11 mouse cellular contexts compared by ENCODE assay signal in genomic region chr14:55392390-55392789, GRCm38 (mm10).
DNase-seq lines count a peak whose midpoint lies in the region; ATAC-seq and TF ChIP-seq lines count a peak whose summit lies in the region.
"Had no signal": no experiment of that assay in that cellular context is flagged by ENCODE, and none has a peak within 500 bp of the region (broad histone marks: within the 10 kb centered on the region; RNA-seq: fewer than 3 reads in every experiment).

No protein-coding gene starts in this region.

- WGBS in kidney, postnatal 0 days: 67% methylated on average over 6 of the region's 6 CpGs
- WGBS in liver, embryonic 15.5 days (ENCODE audit: insufficient replicate concordance): 17% methylated on average over 6 of the region's 6 CpGs

- H3K4me1 ChIP-seq in kidney, postnatal 0 days (replicated peaks; ENCODE audit: insufficient read depth, low read length): no peaks in the 10 kb centered on the region
- H3K4me1 ChIP-seq in liver, embryonic 15.5 days (replicated peaks): 0 out of 2 replicates have a peak, but pooled peaks cover 6% of the 10 kb centered on the region
- H3K4me1 ChIP-seq: forebrain, embryonic 15.5 days; hindbrain, embryonic 15.5 days had no signal

- no peak overlapping the region for H3K27ac ChIP-seq in kidney, postnatal 0 days
- no peak overlapping the region for H3K27ac ChIP-seq in liver, embryonic 15.5 days (replicated peaks)
- H3K27ac ChIP-seq: forebrain, embryonic 15.5 days; hindbrain, embryonic 15.5 days had no signal

- no peak overlapping the region for H3K9ac ChIP-seq in kidney, postnatal 0 days (ENCODE audit: low read depth, low read length)
- H3K9ac ChIP-seq in liver, embryonic 15.5 days: no peak overlapping the region
- H3K9ac ChIP-seq: forebrain, embryonic 15.5 days; hindbrain, embryonic 15.5 days had no signal

- H3K27me3 ChIP-seq in kidney, postnatal 0 days (ENCODE audit: insufficient read depth, low read length): no peaks in the 10 kb centered on the region
- no peaks in the 10 kb centered on the region for H3K27me3 ChIP-seq in liver, embryonic 15.5 days
- H3K27me3 ChIP-seq: forebrain, embryonic 15.5 days; hindbrain, embryonic 15.5 days had no signal

- DNase-seq in kidney, postnatal 0 days (ENCODE audit: low spot score): peak; percentile 15
- no peak for DNase-seq in kidney, adult 11 months
- DNase-seq in thymus, postnatal 10 days (ENCODE audit: low spot score in 2 of 2): peak; percentile 4 to 14
- no peak for DNase-seq in ovary, postnatal 14 days (ENCODE audit: low spot score)
- no peak for DNase-seq in neural tube, embryonic 10.5 days (ENCODE audit: extremely low spot score, low spot score)
- no peak for DNase-seq in cerebellum, adult 11 months
- DNase-seq: kidney, postnatal 25 days had no signal

- H3K9me3 ChIP-seq in kidney, postnatal 0 days (replicated peaks; ENCODE audit: low read length): no peaks in the 10 kb centered on the region
- no peaks in the 10 kb centered on the region for H3K9me3 ChIP-seq in liver, embryonic 15.5 days (replicated peaks)
- H3K9me3 ChIP-seq: forebrain, embryonic 15.5 days; hindbrain, embryonic 15.5 days had no signal

- no peak for TF ChIP-seq CTCF in kidney, postnatal 0 days (IDR thresholded peaks at IDR 0.05; ENCODE audit: low read depth)

- no peaks in the 10 kb centered on the region for H3K36me3 ChIP-seq in kidney, postnatal 0 days (ENCODE audit: insufficient read depth, low read length)
- no peaks in the 10 kb centered on the region for H3K36me3 ChIP-seq in liver, embryonic 15.5 days (replicated peaks)
- H3K36me3 ChIP-seq: forebrain, embryonic 15.5 days; hindbrain, embryonic 15.5 days had no signal

- no peak overlapping the region for H3K4me3 ChIP-seq in kidney, postnatal 0 days (replicated peaks; ENCODE audit: low read depth, low read length)
- no peak overlapping the region for H3K4me3 ChIP-seq in liver, embryonic 15.5 days (replicated peaks)
- H3K4me3 ChIP-seq: forebrain, embryonic 15.5 days; hindbrain, embryonic 15.5 days had no signal

- no peak for ATAC-seq in kidney, postnatal 0 days (replicated peaks; ENCODE audit: low FRiP score, low read depth)
- ATAC-seq in activated CD4-positive, CD25-positive, alpha-beta regulatory T cell, adult 4 months: peak; percentile 63
- peak; percentile 54; the same call in 1 of the 2 replicates for ATAC-seq in liver, embryonic 15.5 days (ENCODE audit: insufficient read depth)
- ATAC-seq: forebrain, embryonic 15.5 days had no signal

- H3K4me2 ChIP-seq in kidney, postnatal 0 days (ENCODE audit: low read length): no peak overlapping the region
- no peak overlapping the region for H3K4me2 ChIP-seq in liver, embryonic 15.5 days
- H3K4me2 ChIP-seq: forebrain, embryonic 15.5 days; hindbrain, embryonic 15.5 days had no signal

Comparison
In these comparisons a context has a peak if more than half of its experiments do, and no peak if none do; other contexts are left out.
1. DNase-seq: peak in kidney, postnatal 0 days (single experiment) and thymus, postnatal 10 days (2 of 2); none in kidney, adult 11 months (single experiment), ovary, postnatal 14 days (single experiment), neural tube, embryonic 10.5 days (single experiment) and cerebellum, adult 11 months (single experiment).